Mouse (Mus musculus) ES-CJ7 (cell line): ENCODE data around the gene Osbpl10.

ENCODE experiments used
- DNase-seq: peaks from one replicate; pipeline ENCODE4 v3.0.0; 2011; ENCODE audit warnings: low read depth, low spot score

Osbpl10 gene

DNA sequence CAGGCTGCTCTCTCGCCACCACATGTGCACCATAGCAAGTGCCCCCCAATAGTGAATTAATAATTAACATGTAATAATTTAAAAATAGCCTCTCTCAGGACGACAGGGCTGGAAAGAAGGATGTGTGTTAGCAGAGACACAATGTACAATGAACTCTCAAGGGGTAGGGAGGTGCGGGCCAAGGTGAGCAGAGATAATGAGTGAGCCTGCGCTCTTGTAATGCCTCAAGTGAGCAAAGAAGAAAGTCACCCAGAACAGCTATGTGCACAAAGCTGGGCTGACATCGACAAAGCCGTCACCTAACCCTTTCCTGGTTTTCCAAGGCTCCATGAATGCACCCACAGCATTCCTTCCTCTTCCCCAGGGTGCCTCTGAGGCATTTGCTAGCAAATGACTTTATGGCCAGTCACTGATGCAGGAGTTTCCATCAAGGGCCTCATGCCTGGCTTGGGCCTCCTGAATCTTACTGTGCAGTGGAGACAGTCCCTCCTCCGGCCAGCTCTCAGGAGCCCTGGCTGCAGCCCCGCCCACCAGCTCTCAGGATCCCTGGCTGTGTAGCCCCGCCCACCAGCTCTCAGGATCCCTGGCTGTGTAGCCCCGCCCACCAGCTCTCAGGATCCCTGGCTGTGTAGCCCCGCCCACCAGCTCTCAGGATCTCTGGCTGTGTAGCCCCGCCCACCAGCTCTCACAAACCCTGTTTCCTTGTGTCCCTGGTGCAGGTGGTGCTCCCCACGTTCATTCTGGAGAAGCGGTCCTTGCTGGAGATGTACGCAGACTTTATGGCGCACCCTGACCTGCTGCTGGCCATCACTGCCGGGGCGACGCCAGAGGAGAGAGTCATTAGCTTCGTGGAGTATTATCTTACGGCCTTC, 237.7 kb downstream of the Osbpl10 start:
- peak; percentile 72 for DNase-seq

DNA sequence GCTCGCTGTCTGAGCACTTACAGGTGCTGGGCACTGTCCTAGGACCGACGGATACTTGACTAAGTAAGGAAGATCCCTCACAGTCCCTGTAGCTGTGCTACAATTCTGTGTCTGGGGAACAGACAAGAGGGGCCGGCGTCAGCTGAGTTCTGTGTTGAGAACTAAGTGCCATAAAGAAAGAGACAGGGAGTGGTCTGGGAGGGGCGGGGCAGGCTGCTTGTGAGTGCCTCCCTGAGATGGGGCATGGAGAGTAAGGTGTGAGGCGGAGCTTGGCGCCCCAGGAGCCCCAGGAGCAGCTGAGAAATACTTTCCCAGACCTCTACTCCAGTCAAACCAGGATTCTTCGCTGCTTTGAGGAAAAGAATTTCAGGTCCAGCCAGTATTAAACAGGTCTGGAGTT, 239.6 kb downstream of the Osbpl10 start:
- DNase-seq, result no peak

DNA sequence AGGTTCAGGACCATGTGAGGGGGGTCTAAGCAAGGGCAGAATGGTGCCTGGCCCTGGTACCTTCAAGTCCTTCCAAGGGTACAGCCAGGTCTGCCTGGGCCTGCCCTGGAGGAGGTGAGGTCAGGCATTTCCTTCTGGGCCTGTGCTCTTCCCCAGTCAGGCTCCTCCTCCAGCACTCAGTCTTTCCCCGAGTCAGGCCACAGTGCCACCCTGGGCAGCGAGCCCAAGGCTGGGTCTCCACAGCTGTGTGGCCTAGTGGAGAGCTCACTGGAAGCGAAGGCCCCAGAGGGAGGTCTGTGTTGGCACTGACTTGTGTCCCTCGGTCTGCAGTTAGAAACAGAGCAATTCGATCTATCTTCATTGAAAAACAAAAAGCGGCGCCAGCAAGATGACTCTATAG, 242.1 kb downstream of the Osbpl10 start:
- no peak for DNase-seq

DNA sequence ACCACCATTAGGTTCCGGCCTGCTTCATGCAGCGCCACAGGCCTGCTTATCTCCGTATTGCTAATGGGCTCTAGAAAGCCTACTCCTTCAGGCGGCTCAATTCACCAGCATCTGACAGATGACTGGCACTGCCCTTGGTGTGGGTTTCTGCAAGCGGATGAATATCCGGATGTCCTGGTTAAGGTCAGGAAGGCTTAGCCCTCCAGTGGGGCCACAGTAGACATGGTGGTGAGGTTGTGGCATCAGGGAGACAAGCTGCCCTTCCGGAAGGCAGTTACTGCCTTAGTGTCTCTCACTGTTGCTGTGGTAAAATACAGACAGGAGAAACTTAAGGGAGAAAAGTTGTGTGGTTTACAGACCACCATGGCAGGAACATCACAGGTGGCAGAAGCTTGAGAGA, 242.9 kb downstream of the Osbpl10 start:
- DNase-seq, result no peak

DNA sequence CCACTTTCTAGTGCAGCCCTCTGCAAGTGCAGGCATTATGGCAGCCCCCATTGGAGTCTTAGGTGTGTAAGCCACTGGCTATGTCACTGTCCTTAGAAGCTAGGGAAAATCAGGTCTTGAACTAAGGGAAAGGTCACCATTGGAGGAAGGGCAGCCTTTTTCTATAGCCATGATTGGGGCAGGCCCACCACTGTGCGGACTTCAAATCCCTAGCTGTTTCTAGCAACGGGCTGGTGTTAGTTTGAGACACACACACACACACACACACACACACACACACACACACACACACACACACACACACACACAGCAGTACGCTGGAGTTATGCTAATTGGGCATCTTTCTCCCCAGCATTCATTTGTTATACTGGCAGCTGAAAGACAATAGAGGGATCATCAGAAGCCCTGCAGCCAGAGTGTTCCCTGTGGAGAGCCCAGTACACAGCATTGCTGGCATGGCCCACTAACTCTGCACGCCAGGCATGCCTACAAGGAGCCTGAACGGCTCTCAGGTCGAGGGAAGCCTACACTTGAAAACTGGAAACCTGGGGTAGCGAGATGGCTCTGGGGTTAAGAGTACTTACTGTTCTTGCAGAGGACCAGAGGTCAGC, 246.5 kb downstream of the Osbpl10 start:
- no peak for DNase-seq

DNA sequence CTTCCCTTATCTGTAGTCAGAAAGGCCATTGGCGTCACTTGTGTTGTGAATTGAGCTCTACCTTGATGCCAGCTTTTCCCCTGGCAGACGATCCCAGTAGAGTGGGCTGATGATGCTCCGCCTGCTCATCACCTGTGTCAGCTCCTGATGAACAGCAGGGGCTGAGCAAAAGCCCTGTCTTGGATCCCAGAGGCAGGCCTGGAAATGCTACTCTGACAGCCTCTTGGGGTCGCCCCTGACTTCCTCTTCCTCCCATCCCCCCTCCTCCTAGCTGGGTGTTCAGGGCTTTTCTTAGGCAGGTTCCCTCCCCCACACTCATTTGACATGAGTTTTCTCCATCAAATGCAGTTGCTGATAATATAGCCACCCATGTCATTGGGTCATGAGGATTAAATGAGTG, 250.8 kb downstream of the Osbpl10 start:
- no peak for DNase-seq

DNA sequence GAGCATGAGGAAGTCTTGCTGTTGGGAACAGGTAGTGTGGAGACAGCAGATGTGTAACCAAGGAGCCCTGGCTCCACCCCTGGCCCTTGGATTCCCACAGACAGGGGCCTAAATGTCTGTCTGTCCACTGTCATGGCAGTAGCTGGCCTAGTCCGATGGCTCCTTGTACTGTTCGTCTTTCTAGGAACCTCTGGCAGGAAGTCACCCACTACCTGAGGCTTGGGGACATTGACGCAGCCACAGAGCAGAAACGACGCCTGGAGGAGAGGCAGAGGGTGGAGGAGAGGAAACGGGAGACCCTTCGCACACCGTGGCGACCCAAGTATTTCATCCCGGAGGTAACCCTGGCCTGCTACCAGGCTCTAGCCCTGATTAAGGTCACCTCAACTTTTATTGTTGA, 251.3 kb downstream of the Osbpl10 start:
- DNase-seq, result no peak

DNA sequence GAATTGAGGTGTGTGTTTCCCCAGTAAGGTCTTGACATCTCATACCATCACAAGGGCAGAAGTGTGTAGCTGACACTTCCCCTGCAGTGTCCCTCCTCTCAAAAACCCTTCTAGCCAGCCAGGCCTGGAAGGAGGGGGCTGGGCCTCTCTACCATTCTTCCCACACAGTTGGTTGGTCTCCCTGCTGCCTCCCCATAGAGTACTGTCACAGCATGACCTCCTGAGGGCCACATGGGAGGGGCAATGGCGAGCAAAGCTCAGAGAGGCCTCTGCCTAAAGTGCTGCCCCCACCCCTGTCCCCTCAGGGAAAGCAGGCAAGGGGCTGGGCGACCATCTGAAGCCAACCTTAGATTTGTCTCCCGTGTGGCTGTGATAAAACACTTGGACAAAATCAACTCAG, 251.8 kb downstream of the Osbpl10 start:
- DNase-seq, result no peak

DNA sequence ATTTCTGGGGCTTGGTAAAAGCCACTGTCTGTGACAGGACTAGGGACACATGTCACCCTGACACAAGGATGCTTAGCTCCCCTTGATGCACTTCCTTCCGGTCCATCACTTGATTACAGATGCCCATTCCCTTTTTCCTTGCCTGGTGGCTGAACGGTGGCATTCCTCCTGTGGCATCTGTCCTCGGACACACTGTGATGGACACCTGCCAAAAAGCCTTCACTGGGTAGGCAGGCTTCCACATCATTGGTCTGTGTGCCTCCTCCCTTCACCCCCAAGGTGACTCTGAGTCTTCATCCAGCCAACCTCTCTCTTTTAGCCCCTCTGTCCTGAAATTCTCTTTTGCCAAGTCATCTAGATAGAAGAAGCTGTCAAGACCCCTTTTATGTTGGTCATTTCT, 253.1 kb downstream of the Osbpl10 start:
- no peak for DNase-seq

DNA sequence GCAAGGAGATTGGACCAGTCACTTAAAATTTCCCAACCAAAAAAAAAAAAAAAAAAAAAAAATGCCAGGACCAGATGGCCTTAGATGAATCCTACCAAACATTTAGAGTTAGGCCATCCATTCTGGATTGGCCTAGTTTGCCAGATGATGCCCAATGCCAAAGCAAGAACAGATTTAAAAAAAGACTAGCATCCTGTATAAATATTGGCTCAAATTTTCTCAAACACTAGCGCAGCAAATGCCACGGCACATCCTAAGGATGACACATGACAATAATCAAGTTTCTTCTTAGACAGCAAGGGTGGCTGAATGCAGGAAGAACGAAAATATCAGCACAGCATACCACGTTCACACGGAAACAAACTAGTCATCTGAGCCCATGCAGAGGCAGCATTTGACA, 255.4 kb downstream of the Osbpl10 start:
- DNase-seq, result no peak

DNA sequence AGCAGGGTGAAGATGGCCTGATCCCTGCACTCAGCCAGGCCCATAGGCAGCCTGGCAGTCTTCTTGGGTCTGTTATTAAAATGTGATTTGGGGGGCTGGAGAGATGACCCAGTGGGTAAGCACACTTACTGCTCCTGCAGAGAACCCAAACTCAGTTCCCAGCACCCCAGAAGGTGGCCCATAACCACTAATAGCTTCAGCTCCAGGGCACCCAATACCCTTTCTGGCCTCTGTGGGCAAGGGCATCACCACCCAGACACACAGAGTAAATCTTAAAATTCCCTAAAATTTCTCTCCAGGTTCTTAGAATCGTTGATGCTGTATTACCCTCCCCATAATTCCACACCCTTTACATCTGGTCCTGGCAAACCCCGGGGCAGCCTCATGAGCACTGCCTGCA, 256.2 kb downstream of the Osbpl10 start:
- no peak for DNase-seq

DNA sequence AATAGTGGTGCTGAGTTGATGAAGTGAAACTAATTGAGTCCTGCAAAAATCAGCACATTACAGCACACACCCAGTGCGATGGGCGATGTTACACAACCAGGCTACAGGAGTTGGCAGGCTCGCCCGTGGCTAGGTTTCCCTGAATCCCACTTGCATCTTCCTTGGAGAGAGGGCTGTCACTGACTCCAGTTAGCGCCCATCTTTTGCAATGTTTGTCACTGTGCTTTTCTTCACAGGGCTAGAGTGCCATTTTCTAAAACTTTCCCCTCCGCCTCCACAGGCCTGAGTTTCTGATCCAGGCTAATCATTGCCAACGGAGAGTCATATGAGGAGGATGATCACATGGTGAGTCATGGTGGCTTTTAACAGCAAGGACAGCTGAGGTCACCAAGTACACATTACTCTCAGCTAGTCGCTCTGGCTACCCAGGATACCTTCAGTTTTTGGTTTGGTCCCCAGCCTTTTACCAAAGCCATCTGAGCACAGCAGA, 258.0 kb downstream of the Osbpl10 start:
- no peak for DNase-seq

DNA sequence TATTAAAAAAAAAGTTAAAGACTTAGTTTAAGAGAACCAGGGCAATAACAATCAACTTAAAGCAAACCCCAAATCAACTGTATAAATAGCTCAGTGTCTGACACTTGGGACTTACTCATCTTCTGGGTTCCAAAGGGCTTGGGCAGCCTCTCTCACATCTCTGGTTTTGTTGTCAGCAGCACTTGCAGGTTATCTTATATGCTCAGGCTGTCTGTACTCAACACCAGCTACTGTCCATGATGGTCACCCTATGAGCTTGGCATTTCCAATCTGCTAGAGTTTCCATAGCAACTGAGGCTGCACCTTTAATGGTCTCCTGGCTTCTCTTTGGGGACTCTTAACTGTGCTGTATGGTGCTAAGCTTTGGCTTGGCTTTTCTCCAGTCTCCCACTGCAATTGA, 259.6 kb downstream of the Osbpl10 start:
- no peak for DNase-seq

DNA sequence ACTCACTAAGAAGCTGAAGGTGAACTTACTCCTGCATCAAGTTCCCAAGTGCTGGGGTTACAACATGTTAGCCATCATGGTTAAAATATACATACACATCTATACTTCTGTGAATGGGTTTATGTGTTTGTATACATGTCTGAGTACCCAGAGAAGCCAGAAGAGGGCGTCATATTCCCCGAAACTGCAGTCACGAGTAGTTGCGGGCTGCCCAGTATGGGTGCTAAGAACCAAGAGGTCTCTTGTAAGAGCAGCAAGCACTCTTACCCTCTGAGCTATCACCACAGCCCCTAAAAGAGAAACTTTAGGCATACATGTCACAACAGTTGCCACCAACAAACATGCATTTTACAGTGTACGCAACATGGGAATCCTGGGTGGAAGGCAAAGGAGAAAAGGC, 261.5 kb downstream of the Osbpl10 start:
- peak; percentile 14 for DNase-seq

DNA sequence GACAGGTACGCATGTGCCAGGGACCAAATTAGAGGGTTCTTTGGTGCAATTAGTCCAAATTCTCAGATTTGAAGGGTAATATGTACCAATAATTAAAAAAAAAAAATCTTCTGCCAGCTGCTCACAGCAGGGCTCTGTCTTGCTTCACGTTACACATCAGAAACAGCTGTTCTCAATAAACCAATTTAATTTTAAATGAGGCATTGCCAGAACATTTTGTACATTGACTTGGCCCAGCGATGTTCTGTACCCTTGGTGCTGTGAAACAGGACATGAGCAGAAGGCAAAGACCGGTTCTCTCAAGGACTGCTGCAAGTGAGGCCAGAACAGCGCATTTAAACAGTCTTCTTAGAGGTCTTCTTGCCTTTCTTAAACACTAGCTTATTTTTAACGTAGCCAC, 265.3 kb downstream of the Osbpl10 start:
- no peak for DNase-seq

DNA sequence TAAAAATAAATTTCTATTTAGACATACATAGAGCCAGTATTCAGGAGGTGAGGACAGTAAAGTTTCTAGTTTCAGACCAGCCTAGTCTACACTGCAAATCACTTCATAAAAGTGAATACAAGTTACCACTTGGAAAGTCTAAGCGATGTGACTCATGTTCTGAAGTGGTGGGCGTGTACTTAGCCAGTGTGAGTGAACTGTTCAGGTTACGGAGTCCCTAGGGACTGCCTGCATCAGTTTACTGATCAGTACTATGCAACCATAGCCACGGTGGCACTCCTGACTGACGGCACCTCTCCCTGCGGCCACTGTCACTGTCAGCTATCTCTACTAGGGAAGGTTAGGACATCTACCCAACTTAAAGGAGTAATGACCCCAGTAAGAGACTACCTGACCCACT, 266.7 kb downstream of the Osbpl10 start:
- no peak for DNase-seq

DNA sequence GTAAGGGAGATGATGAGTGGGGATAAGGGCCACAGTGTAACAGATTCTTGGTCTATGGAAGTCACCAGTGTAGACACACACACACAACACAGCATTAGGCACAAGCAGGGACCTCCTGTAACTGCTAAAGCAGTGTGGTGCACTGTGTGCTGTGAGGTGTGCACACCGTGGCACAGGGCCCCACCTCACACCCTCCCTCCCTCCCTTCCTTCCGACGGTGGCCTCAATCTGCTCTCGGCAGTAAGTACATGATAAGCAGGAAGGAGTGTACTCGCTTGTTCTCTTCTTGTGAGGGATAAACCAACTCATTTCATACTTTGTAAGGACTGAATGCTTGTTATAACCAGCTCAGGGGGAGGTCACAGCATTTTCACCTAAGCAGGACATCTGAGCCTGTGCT, 270.8 kb downstream of the Osbpl10 start:
- no peak for DNase-seq

DNA sequence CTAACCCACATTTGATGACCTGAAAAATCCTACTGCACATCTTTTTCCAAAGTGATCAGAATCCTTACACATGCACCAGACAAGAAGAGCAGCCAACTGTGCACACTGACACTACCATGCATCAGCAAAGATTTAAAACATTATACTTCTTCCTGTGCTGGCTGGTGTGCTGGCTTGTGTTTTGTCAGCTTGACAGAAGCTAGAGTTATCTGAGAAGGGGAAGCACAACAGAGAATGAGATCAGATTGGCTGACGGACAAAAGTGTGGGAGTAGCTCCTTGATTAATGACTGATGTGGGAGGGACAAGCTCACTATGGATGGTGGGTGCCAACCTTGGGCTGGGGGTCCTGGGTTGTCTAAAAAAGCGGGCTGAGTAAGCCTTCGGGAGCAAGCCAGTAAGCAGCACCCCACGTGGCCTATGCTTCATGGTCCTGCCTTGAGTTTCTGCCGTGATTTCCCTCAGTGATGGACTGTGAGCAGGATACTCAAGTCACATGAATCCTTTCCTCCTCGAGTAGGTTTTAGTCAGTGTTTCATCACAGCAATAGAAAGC, 279.4 kb downstream of the Osbpl10 start:
- no peak for DNase-seq

DNA sequence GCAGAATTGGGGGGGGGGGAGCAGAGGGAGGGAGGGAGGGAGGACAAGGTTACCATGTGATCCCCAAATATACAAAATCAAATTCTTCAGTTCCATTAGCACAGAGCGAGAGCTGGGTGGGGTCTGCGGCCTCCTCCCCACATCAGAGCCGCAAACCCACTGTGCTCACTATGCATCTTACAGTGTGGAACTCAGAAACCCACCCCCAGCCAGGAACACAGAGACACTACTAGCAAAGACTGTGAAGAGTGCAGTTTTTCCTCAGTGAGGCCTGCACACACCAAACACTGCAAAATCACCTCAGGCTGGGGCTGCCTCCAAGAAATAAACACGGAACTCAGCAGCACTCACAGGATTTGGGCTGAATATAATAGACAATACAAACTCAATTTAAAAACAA, 281.5 kb downstream of the Osbpl10 start:
- no peak for DNase-seq

DNA sequence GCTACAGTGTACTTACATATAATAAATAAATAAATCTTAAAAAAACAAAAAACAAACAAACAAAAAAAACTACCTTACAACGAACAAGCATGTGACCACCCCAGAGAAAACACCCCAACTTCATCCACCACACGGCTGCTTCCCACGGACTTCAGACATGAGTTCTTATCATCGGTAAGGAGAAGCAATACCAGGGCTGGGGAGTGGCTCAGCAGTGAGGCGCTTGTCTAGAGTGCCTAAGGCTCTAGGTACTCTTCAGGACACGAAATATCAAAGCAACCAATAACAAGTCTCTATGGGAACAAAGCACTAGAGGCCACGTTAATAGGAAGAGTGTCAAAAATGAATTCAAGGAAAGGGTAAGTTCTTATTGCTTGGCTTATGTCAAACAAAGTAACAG, 282.1 kb downstream of the Osbpl10 start:
- no peak for DNase-seq

DNA sequence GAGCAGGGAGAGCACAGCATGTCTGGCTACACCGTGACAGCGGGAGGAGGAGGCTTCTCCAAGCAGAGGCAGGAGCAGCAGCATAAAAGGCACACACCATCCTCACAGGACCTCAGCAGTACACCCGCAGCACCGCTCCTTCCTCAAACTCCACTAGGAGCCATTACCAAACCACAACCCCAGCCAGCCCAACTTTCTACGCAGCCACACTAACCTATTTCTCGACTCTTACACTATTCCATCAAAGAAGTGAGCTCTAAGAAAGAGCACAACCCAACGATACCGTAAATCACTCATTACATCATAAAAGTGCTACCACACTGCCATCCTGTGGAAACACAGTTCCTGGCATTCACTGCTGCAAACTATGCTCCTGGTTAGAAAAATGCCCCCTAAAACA, 283.1 kb downstream of the Osbpl10 start:
- peak; percentile 21 for DNase-seq

DNA sequence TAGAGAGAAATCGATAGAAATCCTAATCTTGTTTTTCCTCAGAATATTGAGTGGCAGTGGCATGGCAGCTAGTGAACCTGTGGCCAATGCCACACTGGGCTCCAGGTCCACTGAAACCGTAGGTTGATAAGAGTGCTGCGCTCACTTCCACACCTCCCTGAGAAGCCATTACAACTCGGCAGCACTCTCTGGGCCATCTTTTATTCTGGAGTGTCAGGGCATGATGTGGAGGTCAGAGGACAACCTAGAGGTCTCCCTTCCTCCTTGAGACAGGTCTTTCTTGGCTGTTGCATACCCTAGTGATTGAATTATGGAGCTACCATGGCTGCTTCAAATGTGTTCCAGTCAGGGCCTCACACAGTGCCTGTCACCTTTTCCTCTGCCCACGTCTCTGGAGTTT, 283.5 kb downstream of the Osbpl10 start:
- no peak for DNase-seq

DNA sequence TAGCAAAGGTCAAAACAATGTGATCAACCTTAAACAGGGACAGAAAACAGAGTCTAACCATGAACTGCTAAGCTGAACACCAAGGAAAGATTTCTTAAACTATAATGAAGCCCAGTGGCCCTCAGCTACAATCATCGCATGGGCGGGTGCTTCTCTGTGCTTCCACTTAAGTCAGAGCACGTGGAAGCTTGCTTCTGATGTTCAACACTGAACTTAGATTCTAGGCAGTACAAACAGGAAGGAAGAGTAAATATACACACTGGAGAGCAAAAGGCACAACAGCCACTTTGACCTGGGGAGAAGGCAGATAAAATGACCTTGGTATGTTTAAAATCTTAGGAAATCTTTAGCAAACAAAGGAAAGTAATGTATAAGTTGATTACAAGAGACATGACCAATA, 293.2 kb downstream of the Osbpl10 start:
- no peak for DNase-seq
